Mouse (Mus musculus): ENCODE measurements around the gene Fhl2.
"Not testable (repeated sequence)": the region's sequence is repeated elsewhere in the genome, so short reads cannot be mapped to it uniquely, and the experiment has no call there.

Gene Fhl2

DNA sequence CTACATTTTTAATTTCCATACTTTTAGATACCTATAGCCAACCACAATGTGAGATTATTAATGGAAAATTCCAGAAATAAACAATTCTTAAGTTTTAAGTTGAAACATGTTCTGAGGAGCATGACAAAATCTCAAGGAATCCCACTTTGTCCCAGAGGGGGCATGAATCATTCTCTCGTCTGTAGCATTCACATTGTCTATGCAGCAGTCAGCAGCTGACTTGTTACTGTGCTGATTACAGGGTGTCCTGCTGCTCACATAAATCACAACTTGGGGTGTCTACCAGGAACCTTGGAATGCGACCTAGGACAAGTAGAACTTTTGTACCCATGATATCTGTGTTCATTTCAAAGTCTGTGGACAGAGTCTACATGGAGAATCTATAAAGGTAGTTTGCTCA is 49.3 kb downstream of the Fhl2 start:
- no peak for DNase-seq

DNA sequence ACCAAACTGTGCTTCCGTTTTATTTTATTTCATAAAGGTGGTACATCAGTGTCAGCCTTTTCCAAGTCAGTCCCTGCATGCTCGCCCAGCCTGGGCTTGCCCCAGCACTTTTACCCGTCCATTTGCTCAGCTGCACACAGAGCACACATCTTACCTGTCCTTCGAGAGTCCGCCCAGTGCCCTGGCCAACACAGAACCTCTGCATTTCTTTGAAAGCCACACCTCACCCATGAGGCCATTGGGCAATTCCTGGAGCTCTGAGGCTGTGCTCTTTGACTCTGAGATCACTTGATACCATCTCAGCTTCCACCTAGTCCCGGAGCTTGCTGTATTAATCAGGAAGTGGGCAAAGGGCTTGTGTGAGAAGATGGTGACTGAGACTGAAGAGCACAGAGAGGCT is 51.4 kb downstream of the Fhl2 start:
- no peak for DNase-seq

DNA sequence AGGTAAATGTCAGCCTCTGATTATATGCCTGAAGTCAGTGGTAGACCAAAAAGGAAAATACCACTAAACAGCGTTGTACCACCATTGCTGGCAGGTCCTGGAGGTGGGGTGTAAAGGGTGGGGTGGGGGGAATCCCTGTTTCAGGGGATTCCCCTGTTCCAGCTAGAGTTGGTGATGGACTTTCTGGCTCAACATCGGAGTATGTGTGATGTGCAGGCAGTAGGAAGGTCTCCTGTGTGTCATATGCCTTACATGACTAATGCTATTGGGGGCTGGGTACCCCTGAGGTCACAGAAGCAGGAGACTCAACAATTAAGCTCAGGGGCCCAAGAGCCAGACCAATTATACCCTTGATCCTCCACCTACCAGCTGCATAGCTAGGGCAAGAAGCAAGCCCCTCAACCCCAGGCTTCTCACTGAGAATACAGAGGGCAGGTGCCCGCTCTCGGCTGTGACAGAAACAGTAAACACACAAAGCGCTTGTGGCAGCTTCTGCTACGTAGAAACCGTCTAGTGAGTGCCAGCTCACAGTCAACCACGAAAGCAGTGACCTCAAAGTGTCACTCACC is 52.4 kb downstream of the Fhl2 start:
- DNase-seq, result no peak

- DNase-seq, result no peak
These were observed 53.0 kb downstream of the Fhl2 start for GRCm38 (mm10) chr1:43143791-43144190.

DNA sequence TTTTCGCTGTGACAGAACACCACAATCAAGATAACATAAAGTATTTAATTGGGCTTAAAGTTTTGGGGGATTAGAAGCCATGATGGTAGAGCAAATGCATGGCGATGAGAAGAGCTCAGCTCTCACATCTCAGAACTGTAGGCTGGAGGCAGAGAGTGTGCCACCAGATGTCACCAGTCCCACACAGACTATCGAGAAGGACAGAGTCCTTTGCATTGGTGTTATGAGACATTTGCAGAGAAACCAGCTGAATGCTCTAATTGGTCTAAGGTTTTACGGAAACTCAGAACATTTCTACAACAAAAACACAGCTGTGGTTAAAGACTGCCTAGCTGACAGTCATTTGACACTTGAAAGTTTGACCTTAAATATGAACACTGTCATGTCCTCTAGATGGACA is 53.5 kb downstream of the Fhl2 start:
- peak; percentile 17 to 29 for DNase-seq

DNA sequence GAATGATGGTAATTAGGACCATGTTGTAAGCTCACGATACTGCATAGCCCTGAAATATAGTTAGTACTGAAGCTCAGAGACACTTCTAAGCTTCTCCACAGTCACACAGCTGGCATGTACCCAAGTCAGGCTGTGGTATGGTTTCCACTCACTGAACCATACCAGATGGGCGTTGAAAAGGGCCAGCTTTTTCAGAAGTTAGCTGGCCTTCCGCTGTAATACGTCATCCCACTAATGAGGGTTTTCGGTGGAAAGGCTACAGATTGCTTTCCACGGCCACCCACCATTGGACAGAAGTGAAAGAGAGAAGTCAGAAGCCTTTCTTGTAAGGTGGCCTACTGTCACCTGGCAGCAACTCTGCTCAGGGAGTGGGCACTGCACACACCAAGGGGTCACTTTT is 53.9 kb downstream of the Fhl2 start:
- no peak for DNase-seq

DNA sequence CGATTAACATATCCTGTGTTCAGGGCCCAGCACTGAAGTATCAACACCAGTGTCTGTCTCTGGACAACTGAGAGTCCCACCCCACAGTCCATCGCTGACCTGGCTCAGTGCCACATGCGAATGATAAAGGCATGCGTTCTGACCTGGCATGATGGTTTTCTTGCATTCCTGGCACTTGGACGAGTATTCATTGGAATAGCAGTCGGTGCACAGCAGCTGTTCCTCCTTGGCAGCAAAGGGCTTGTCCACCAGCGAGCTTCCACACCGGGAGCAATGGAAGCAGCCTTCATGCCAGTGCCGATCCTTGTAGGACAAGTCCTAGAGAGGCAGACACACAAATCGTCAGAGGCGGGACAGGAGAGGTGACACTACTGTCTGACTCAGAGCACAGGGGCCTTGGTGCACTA is 55.2 kb downstream of the Fhl2 start:
- DNase-seq, result peak; percentile 54 to 72

DNA sequence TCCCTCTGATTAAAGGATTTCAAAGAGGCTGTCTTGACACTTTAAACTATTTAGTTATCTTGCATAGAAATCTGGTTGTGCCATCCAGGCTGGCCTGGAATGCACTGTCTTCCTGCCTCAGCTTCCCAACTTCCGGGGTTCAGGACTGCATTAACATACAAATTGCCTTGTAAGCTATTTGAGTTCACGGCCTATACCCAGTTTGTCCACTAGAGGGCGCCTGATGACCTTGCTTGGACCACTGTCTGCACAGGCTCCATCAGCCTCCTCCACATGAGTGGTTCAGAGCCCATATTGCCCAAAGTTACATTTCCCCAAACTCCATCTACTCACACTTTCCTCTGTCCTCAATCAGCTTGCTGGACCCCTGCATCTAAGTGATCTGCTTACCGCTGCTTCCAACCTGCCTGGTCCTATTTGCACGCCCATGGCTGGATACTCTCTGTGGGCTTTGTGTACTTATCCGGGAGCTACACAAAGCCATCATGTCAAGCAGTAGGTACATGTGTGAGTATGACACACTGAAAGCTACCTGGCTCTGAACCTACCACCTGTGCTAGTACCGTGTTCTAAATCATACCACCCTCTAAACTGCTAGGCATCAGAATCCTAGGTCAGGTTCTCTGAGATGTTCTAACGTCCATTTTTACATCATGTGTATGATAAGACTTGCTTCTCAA is 57.1 kb downstream of the Fhl2 start:
- DNase-seq, result peak; percentile 90 to 94

GRCm38 (mm10) chr1:43138268-43138812 is 58.4 kb downstream of the Fhl2 start:
- DNase-seq, result no peak

GRCm38 (mm10) chr1:43137334-43137733 is 59.5 kb downstream of the Fhl2 start:
- no peak for DNase-seq

GRCm38 (mm10) chr1:43136488-43137029 is 60.2 kb downstream of the Fhl2 start:
- DNase-seq, result not testable (repeated sequence)

DNA sequence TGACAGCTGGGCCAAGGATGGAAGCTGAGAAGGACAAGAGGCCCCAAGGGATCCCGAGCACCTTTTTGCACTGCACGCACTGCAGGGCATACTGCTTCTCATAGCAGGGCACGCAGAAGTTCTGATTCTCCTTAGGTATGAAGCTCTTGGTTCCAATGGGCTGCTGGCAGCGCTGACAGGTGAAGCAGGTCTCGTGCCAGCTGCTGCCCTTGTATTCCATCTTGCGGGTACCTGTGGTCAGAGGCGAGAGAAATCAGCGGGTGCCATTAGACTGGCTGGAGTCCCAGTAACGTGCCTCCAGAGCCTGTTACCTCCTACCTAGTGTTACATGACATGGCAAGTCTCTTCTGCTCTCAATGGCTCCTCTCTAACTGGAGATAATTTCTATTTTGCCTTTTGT is 65.2 kb downstream of the Fhl2 start:
- peak; percentile 61 to 62 for DNase-seq

GRCm38 (mm10) chr1:43130219-43130981 is 66.4 kb downstream of the Fhl2 start:
- DNase-seq, result peak in 1 of 2 experiments; percentile 14

GRCm38 (mm10) chr1:43127820-43128610 is 68.8 kb downstream of the Fhl2 start:
- no peak for DNase-seq

DNA sequence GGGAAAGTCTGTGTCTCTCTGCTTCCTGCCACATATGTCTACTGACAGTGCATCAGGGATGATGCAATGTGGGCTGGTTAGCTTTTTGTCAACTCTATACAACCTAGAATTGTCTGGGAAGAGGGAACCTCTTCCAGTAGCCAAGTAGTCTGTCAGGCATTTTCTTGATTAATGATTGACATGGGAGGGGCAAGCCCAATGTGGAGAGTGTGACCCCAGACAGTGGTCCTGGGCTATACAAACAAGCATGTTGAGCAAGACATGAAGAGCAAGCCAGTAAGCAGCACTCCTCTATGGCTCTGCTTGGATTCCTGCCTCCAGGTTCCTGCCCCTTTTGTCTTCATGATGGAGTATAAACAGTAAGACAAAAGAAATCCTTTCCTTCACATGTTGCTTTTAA is 69.6 kb downstream of the Fhl2 start:
- no peak for DNase-seq

GRCm38 (mm10) chr1:43124726-43125125 is 72.1 kb downstream of the Fhl2 start:
- DNase-seq, result no peak

- no peak for DNase-seq
These were observed 74.2 kb downstream of the Fhl2 start for GRCm38 (mm10) chr1:43122616-43123015.

GRCm38 (mm10) chr1:43120950-43121349 is 75.8 kb downstream of the Fhl2 start:
- no peak for DNase-seq

DNA sequence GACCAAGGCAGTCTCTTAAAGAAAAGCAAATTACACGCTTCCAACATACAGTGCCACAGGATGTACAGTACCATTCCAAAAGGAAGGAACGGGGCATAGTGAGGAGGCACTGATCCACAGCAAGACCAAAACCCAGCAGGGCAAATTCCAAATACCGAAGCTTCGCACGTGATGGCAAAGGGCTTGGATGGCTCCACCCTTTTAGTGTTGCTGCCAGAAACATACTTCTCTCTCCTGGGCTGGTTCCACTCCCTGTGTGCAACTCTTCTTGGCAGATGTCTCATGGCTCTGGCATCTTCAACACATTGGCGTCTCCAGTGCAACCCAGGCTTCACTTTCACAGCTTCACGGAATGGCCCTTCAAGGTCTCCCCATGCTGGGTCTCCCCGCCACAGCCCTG is 79.3 kb downstream of the Fhl2 start:
- no peak for DNase-seq

DNA sequence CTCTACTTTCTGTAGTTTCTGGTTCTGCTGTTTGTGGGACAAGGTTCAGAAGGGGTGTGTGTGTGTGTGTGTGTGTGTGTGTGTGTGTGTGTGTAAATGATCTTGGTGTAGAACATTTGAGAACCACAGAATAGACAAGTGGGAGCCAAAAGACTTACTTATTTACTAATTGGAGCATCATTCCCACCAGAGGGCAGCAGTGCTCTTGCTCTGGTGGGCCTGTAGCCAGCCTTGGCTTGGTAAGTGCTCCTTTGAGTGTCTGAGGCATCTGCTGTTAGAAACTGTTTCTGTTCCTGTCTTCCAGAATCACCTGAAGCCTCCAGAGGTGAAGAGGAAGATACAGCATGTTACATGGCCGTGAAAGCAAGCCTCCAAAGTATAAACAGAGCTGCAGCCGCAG is 83.9 kb downstream of the Fhl2 start:
- DNase-seq, result peak; percentile 84 to 85

GRCm38 (mm10) chr1:43110556-43110955 is 86.2 kb downstream of the Fhl2 start:
- DNase-seq, result peak; percentile 54 to 72

DNA sequence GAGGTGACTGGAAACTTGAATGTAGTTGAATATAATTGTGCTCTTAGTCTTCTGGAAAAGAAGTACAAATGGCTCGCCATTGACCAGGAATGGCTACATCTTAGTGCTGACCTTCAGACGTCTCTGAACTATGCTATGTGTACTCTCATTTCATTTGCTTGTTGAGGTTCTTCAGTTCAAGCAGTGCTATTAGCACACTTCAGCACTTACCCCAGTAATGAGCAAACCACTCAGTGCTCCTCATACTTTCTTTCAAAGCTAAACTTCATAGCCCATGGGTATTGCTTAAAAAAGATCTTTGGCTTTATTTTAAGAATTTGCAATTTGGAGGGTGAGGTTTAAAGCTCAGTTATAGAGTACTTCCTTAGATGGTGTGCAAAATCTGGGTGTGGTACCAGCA is 88.1 kb downstream of the Fhl2 start:
- no peak for DNase-seq
